Mouse (Mus musculus) thymus, postnatal 0 days (tissue): ENCODE results near the gene Akap9. TPM values are rescaled to one million over a fixed set of nuclear protein-coding genes. Genes with fewer than 3 reads are reported as not detected.
"Not testable (repeated sequence)": the region's sequence is repeated elsewhere in the genome, so short reads cannot be mapped to it uniquely, and the experiment has no call there.

Source experiments
- DNase-seq: peaks from one replicate; pipeline ENCODE4 v3.0.0-alpha.2; 2015; ENCODE audit warnings: low spot score
- polyA plus RNA-seq: library from polyadenylated mRNA; unstranded; fragments of >200 nt; fragmentation: Nextera tagmentation; extraction: Ambion mirVana; gene quantifications from 2 replicates; pipeline ENCODE4 v1.2.1, GENCODE M21; 2015

The Akap9 gene
- polyA plus RNA-seq, 1 experiment from 2014 or later: 118 TPM

DNA sequence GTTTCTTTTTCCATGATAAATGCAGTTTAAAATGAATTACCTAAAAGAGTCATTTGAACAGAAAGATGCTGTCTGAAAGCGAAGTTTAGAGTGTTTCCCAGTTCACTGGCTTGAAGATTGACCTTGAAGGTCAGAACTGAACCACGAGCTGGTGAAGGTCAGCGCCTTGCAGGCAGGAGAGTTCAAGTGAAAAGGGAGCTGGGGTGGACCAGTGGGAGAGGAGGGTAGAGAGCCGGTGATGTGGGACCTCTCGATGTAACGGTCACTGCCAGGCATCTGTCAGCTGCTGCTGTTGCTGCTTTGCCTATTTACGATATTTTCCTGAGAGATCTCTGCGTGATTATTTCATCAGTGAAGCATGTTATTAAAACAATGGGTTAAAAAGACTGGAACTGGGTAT, 111.5 kb downstream of the Akap9 start:
- no peak for DNase-seq

DNA sequence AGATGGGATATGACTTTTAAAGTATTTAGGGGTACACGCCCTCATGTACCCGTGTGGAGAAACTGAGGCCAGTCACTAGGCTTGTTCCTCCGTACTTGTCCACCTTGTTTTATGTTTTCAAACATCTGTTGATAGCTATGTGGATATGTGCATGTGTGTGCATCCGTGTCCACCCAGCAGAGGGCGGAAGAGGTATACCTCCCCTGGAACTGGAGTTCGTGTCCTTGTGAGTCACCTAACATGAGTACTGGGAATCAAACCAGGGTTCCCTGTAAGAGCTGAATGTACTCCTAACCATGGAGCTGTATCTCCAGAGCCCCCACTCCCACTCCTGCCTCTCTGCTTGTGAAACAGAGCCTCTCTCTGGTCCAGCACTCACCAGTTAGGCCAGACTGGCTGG, 112.5 kb downstream of the Akap9 start:
- DNase-seq: no peak

DNA sequence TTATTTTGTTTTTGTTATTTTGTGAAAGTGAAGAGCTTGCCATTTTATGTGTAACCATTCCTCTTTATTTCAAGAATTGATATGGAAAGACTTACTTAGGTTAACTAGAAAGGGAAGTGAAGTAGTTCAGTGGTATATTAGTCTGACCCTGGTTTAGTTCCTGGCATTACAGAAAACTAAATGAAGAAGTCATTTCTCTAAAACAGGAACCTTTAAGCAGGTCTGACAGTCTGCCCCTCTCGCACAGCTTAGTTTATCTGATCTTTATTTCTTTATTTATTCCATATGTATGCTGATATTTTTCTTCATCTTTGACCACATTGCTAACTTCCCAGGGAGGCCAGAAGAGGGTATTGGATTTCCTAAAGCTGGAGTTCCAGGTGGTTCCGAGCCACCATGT, 113.1 kb downstream of the Akap9 start:
- no peak for DNase-seq

DNA sequence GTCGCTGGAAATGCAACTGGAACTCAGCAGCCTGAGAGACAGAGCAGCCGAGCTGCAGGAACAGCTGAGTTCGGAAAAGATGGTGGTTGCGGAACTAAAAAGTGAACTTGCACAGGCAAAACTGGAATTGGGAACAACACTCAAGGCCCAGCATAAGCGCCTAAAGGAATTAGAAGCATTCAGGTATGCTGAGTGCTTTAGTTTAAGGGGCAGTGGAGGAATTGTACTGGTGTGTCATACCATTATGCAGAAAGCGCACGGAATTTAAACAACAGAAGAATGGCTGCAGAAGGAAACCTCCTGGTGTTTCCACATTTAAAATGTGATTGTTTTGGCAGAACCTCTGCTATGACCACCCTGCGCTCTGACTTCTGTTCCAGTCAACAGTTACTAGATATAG, 132.5 kb downstream of the Akap9 start:
- no peak for DNase-seq

DNA sequence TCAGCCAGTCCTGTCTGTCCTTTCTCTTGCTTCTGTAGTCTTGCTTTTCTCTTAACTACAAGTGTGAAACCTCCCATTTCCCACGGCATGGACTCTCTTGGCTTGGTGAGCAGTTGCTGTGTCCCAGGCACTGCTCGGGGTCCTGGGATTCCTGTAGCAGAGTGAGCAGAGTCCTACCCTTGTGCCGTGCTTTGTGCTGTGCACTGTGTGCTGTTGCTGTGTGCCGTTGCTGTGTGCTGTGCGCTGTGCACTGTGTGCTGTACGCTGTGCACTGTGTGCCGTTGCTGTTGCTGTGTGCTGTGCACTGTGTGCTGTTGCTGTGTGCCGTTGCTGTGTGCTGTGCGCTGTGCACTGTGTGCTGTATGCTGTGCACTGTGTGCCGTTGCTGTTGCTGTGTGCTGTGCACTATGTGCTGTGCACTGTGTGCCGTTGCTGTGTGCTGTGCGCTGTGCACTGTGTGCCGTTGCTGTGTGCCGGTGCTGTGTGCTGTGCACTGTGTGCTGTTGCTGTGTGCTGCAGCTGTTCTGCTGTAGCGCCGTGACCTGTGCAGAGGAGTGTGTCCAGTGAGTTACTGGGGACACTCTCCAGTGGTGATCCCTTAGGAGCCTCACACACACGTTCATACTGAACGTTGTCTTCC, 138.7 kb downstream of the Akap9 start:
- DNase-seq: no peak

- no peak for DNase-seq
Measured at GRCm38 (mm10) chr5:4067203-4067602, 139.3 kb downstream of the Akap9 start.

GRCm38 (mm10) chr5:4079086-4079485, 151.2 kb downstream of the Akap9 start:
- DNase-seq: no peak

- no peak for DNase-seq
Measured at GRCm38 (mm10) chr5:4080861-4081260, 153.0 kb downstream of the Akap9 start.

- DNase-seq: no peak
Measured at GRCm38 (mm10) chr5:4081513-4081912, 153.7 kb downstream of the Akap9 start.

DNA sequence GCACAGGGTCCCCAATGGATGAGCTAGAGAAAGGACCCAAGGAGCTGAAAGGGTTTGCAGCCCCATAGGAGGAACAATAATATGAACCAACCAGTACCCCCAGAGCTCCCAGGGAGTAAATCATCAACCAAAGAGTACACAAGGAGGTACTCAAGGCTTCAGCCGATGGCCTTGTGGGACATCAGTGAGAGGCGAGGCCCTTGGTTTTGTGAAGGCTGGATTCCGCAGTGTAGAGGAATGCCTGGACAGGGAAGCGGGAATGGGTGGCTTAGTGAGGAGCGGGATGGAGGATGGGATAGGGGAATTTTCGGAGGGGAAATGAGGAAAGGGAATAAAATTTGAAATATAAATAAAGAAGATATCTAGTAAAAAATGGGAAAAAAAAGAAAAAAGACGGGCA, 157.1 kb downstream of the Akap9 start:
- DNase-seq: no peak

GRCm38 (mm10) chr5:4086309-4086708, 158.5 kb downstream of the Akap9 start:
- DNase-seq: no peak

GRCm38 (mm10) chr5:4088190-4088589, 160.3 kb downstream of the Akap9 start:
- DNase-seq: no peak

GRCm38 (mm10) chr5:4094471-4094870, 166.6 kb downstream of the Akap9 start:
- no peak for DNase-seq

DNA sequence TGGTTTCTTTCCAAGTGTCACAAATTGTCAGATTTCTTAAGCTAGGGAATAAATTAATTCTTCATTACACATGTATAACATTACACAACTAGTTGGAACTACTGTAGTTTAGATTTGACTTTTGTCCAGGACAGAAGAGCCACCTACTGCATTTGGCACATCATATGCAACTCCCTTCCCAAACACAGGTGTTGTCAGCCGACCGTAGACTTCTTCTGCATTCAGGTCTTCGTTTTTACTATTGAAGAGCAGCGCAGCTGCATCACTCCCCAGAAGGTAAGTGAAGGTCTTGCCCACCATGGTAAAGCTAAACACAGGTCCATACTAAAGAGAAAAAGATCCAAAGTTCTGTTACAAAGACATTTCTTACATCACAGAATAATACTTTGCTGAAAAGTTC, 173.2 kb downstream of the Akap9 start:
- DNase-seq: no peak

DNA sequence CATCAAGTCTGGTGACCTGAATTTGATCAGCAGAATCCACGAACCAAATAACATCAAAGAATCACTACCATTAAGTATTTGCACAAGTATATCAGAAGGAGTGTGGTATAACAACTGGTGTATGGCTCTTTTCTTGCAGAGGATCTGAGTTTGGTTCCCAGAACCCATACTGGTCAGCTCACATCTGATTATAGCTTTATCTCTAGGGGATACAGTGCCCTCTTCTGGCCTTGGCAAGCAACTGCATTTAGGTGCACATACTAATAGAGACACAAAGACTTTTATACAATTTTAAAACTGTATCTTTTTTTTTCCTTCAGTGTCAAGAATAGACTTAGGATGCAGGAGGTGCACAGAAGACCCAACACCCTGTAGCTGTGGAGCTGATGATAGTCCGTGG, 173.9 kb downstream of the Akap9 start:
- DNase-seq: peak; percentile 29

- DNase-seq: peak; percentile 2
Measured at GRCm38 (mm10) chr5:4103626-4104340, 175.9 kb downstream of the Akap9 start.

GRCm38 (mm10) chr5:4104341-4105040, 176.6 kb downstream of the Akap9 start, which contains the start of gene Cyp51:
TSS of gene Cyp51 (minus strand) at chr5:4104746.
- DNase-seq: peak; percentile 92

DNA sequence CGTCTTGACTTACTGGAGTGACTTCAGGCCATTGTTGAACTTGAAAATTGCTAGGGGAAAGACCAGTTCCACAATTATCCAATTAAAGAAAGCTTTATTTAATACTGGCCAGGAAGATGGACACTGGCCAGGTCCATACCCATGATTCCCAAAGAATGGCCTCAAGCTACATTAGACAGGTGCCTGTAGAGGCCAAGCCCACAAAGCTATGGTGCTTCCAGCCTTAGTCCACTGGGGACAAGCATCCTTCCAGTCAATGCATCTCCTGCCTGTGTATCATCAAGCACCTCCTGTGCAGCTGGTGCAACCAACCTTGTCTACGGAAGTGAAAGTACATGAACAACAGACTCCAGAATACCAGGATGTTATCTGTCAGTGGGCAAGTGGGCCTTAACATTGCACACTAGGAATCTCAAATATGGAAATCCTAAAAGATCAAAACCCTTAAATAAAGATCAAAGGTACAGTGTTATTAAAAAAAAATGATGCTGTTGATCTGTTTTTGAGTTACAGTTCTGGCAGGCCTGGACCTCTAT, 177.9 kb downstream of the Akap9 start:
- peak; percentile 3 for DNase-seq

DNA sequence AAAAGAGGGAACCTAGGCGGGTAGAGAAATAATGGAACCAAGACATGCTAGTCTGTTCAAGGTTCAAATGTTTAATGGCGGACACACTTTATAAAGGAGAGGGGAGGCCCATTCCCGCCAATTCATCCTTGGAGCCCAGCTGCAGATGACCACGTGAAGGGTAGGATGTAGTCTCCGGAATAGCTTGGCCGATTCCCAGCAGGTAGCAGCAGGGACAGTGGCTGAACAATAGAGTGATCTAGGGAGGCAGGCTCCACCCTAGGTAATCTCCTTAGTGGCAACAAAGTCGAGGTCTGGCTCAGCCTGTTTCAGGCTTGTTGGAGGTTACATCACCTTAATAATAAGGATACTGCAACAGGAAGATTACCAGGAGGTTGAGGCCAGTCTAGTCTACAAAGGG, 179.2 kb downstream of the Akap9 start:
- not testable (repeated sequence) for DNase-seq

DNA sequence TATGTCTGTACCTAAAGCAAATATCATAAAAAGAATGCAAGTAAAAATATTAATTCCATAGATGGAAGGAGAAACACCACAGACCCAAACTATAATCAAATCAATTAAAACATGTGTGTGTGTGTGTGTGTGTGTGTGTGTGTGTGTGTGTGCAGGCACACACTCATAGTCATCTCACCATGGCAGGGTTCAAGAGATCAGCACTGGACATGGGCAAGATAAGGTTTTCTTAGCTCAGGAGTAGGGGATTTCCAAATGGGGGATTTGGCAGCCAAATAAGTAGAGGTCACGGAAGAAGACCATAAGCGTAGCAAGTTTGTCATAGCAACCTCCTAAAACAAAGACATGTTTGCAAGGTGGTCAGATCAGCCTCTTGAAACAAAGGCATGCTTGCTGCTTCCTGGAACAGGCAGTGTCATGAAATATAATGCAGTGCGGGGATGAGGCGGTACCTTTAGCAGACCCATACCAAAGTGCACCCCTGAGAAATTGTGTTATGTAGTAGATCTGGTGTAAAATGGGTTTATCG, 184.8 kb downstream of the Akap9 start:
- no peak for DNase-seq
